7 mouse cellular contexts compared by ENCODE assay signal in genomic region chr9:70929840-70930640, GRCm38 (mm10). TPM values are rescaled to one million over a fixed set of nuclear protein-coding genes. Genes with fewer than 3 reads are reported as not detected.
DNase-seq lines count a peak whose midpoint lies in the region; ATAC-seq and TF ChIP-seq lines count a peak whose summit lies in the region.

No protein-coding gene starts in this region.

- H3K9ac ChIP-seq in kidney, postnatal 0 days (ENCODE audit: low read depth, low read length), result no peak overlapping the region
- H3K9ac ChIP-seq in lung, embryonic 14.5 days, result no peak overlapping the region

- peak; percentile 32 for DNase-seq in ovary, postnatal 14 days (ENCODE audit: low spot score)
- no peak for DNase-seq in ovary, postnatal 10 days (ENCODE audit: low spot score)
- peak; percentile 66 for DNase-seq in adrenal gland, postnatal 10 days
- peak; percentile 61 for DNase-seq in embryo, embryonic 11 days
- DNase-seq in kidney, postnatal 0 days (ENCODE audit: low spot score), result peak; percentile 71
- peak; percentile 85 for DNase-seq in lung, embryonic 14.5 days

- no peaks in the 10 kb centered on the region for H3K4me1 ChIP-seq in kidney, postnatal 0 days (replicated peaks; ENCODE audit: insufficient read depth, low read length)
- no peaks in the 10 kb centered on the region for H3K4me1 ChIP-seq in lung, embryonic 14.5 days (ENCODE audit: insufficient read depth)
- peaks cover 13% of the 10 kb centered on the region for H3K4me1 ChIP-seq in small intestine, adult 2 months (ENCODE audit: control insufficient read depth, insufficient read depth, insufficient read length, low read length)

- 53% methylated on average over 15 of the region's 15 CpGs for WGBS in kidney, postnatal 0 days
- 48% methylated on average over 15 of the region's 15 CpGs for WGBS in lung, embryonic 14.5 days
- 62% methylated on average over 15 of the region's 15 CpGs for WGBS in small intestine, adult 2 months

- no peak for ATAC-seq in kidney, postnatal 0 days (replicated peaks; ENCODE audit: low FRiP score, low read depth)
- ATAC-seq in lung, embryonic 14.5 days (ENCODE audit: insufficient read depth), result peak; percentile 49; the same call in 1 of the 2 replicates

- no peak for TF ChIP-seq POLR2A in small intestine, adult 2 months (IDR thresholded peaks at IDR 0.05; ENCODE audit: low read depth, low read length)

- H3K4me2 ChIP-seq in kidney, postnatal 0 days (ENCODE audit: low read length), result no peak overlapping the region
- no peak overlapping the region for H3K4me2 ChIP-seq in lung, embryonic 14.5 days

- peak; percentile 75 for TF ChIP-seq CTCF in kidney, postnatal 0 days (IDR thresholded peaks at IDR 0.05; ENCODE audit: low read depth)
- peak; percentile 81 for TF ChIP-seq CTCF in lung, embryonic 14.5 days (IDR thresholded peaks at IDR 0.05; ENCODE audit: low read depth)
- peak; percentile 64; the same call in 1 of the 2 replicates for TF ChIP-seq CTCF in small intestine, adult 2 months (IDR thresholded peaks at IDR 0.05; ENCODE audit: extremely low read depth, insufficient read length, insufficient replicate concordance, low read depth, low read length)

- no peak overlapping the region for H3K4me3 ChIP-seq in kidney, postnatal 0 days (replicated peaks; ENCODE audit: low read depth, low read length)
- H3K4me3 ChIP-seq in lung, embryonic 14.5 days (ENCODE audit: low read depth, low read length), result no peak overlapping the region
- no peak overlapping the region for H3K4me3 ChIP-seq in small intestine, adult 2 months (ENCODE audit: low read depth, low read length)

- H3K36me3 ChIP-seq in kidney, postnatal 0 days (ENCODE audit: insufficient read depth, low read length), result no peaks in the 10 kb centered on the region
- H3K36me3 ChIP-seq in lung, embryonic 14.5 days (ENCODE audit: insufficient read depth), result no peaks in the 10 kb centered on the region
- H3K36me3 ChIP-seq in small intestine, adult 2 months (ENCODE audit: control insufficient read depth, insufficient read depth, low read length), result no peaks in the 10 kb centered on the region

- no peaks in the 10 kb centered on the region for H3K27me3 ChIP-seq in kidney, postnatal 0 days (ENCODE audit: insufficient read depth, low read length)
- no peaks in the 10 kb centered on the region for H3K27me3 ChIP-seq in lung, embryonic 14.5 days (ENCODE audit: insufficient read depth, low read length)
- no peaks in the 10 kb centered on the region for H3K27me3 ChIP-seq in small intestine, adult 2 months (ENCODE audit: control insufficient read depth, insufficient read depth, low read length)

- no peak overlapping the region for H3K27ac ChIP-seq in kidney, postnatal 0 days
- H3K27ac ChIP-seq in lung, embryonic 14.5 days (ENCODE audit: low read depth), result no peak overlapping the region
- H3K27ac ChIP-seq in small intestine, adult 2 months (ENCODE audit: insufficient read depth, low read depth, low read length), result no peak overlapping the region

- H3K9me3 ChIP-seq in kidney, postnatal 0 days (replicated peaks; ENCODE audit: low read length), result no peaks in the 10 kb centered on the region
- no peaks in the 10 kb centered on the region for H3K9me3 ChIP-seq in lung, embryonic 14.5 days (ENCODE audit: low read depth, low read length)

RNA-seq across cellular contexts. Expression of gene Lipc, which starts 22.0 kb away (rescaled TPM):
- total RNA-seq in adrenal gland, postnatal 10 days (2021), result 10 to 100 TPM; 26.4 to 55.7 TPM
- 0.45 and 0.46 TPM in 2 replicates for polyA plus RNA-seq in kidney, postnatal 0 days (2015; fragmentation: Nextera tagmentation; extraction: Ambion mirVana)
- polyA plus RNA-seq in lung, embryonic 14.5 days (2014; fragmentation: Nextera tagmentation; extraction: Ambion mirVana), result 0.11 and 0.22 TPM in 2 replicates
- 0.33 and 0.56 TPM in 2 replicates for polyA plus RNA-seq in small intestine, adult 2 months (2012; rRNA removed)
